Mouse (Mus musculus): ENCODE results near the gene Igdcc3. TPM values are rescaled to one million over a fixed set of nuclear protein-coding genes. Genes with fewer than 3 reads are reported as not detected.
A peak's percentile ranks its signal among the peaks of the same experiment; 100 is the strongest.

The Igdcc3 gene
- polyA plus RNA-seq, 1 experiment from 2014 or later, result 2.0 TPM

- peaks cover 16% of the 10 kb centered on the region; the same call in 1 of the 2 replicates for H3K36me3 ChIP-seq (ENCODE audit: control insufficient read depth, insufficient read depth, low read length)
- no peaks in the 10 kb centered on the region for H3K27me3 ChIP-seq (ENCODE audit: control insufficient read depth, insufficient read depth, low read length)
- no peak overlapping the region for H3K4me3 ChIP-seq (ENCODE audit: low read depth, low read length)
- H3K9me3 ChIP-seq (ENCODE audit: control insufficient read depth, low read depth, low read length), result no peaks in the 10 kb centered on the region
- 0 out of 2 replicates have a peak overlapping the region, but pooled peaks have one; percentile 12 for H3K4me2 ChIP-seq (replicated peaks; ENCODE audit: low read depth, low read length)
- H3K27ac ChIP-seq (ENCODE audit: low read length), result no peak overlapping the region
- H3K9ac ChIP-seq (replicated peaks; ENCODE audit: low read depth, low read length), result no peak overlapping the region
- 24% methylated on average over 25 of the region's 25 CpGs for WGBS
- no peak for ATAC-seq (ENCODE audit: insufficient number of reproducible peaks, insufficient read depth, low FRiP score, low read depth)
- H3K4me1 ChIP-seq (ENCODE audit: control insufficient read depth, insufficient read depth, low read length), result 0 out of 2 replicates have a peak, but pooled peaks cover 6% of the 10 kb centered on the region
Observed at GRCm38 (mm10) chr9:65128123-65128815, 12.7 kb upstream of the Igdcc3 start.

GRCm38 (mm10) chr9:65131717-65132116 lies 9.3 kb upstream of the Igdcc3 start:
- WGBS, result 84% methylated on average over 5 of the region's 5 CpGs
- ATAC-seq (ENCODE audit: insufficient number of reproducible peaks, insufficient read depth, low FRiP score, low read depth), result no peak

GRCm38 (mm10) chr9:65133739-65134138 lies 7.2 kb upstream of the Igdcc3 start:
- H3K9ac ChIP-seq (replicated peaks; ENCODE audit: low read depth, low read length), result no peak overlapping the region
- H3K4me3 ChIP-seq (ENCODE audit: low read depth, low read length), result no peak overlapping the region
- ATAC-seq (ENCODE audit: insufficient number of reproducible peaks, insufficient read depth, low FRiP score, low read depth), result 0 out of 2 replicates have a peak, but pooled peaks have one; percentile 44
- H3K27me3 ChIP-seq (ENCODE audit: control insufficient read depth, insufficient read depth, low read length), result no peaks in the 10 kb centered on the region
- H3K36me3 ChIP-seq (ENCODE audit: control insufficient read depth, insufficient read depth, low read length), result peaks cover 27% of the 10 kb centered on the region
- no peaks in the 10 kb centered on the region for H3K9me3 ChIP-seq (ENCODE audit: control insufficient read depth, low read depth, low read length)
- 3% methylated on average over 10 of the region's 10 CpGs for WGBS
- H3K4me1 ChIP-seq (ENCODE audit: control insufficient read depth, insufficient read depth, low read length), result no peaks in the 10 kb centered on the region
- no peak overlapping the region for H3K4me2 ChIP-seq (replicated peaks; ENCODE audit: low read depth, low read length)
- no peak overlapping the region for H3K27ac ChIP-seq (ENCODE audit: low read length)

More at GRCm38 (mm10) chr9:65131717-65132116, 9.3 kb upstream of the Igdcc3 start:
- H3K4me1 ChIP-seq (ENCODE audit: control insufficient read depth, insufficient read depth, low read length), result no peaks in the 10 kb centered on the region
- H3K9ac ChIP-seq (replicated peaks; ENCODE audit: low read depth, low read length), result no peak overlapping the region
- no peak overlapping the region for H3K27ac ChIP-seq (ENCODE audit: low read length)
- no peak overlapping the region for H3K4me3 ChIP-seq (ENCODE audit: low read depth, low read length)
- H3K9me3 ChIP-seq (ENCODE audit: control insufficient read depth, low read depth, low read length), result no peaks in the 10 kb centered on the region
- no peaks in the 10 kb centered on the region for H3K27me3 ChIP-seq (ENCODE audit: control insufficient read depth, insufficient read depth, low read length)
- H3K4me2 ChIP-seq (replicated peaks; ENCODE audit: low read depth, low read length), result no peak overlapping the region
- H3K36me3 ChIP-seq (ENCODE audit: control insufficient read depth, insufficient read depth, low read length), result peaks cover 27% of the 10 kb centered on the region

GRCm38 (mm10) chr9:65135126-65135525 lies 5.9 kb upstream of the Igdcc3 start:
- H3K9ac ChIP-seq (replicated peaks; ENCODE audit: low read depth, low read length), result no peak overlapping the region
- H3K4me1 ChIP-seq (ENCODE audit: control insufficient read depth, insufficient read depth, low read length), result no peaks in the 10 kb centered on the region
- H3K9me3 ChIP-seq (ENCODE audit: control insufficient read depth, low read depth, low read length), result no peaks in the 10 kb centered on the region
- peaks cover 27% of the 10 kb centered on the region for H3K36me3 ChIP-seq (ENCODE audit: control insufficient read depth, insufficient read depth, low read length)
- WGBS, result 82% methylated on average over 4 of the region's 4 CpGs
- ATAC-seq (ENCODE audit: insufficient number of reproducible peaks, insufficient read depth, low FRiP score, low read depth), result no peak
- no peaks in the 10 kb centered on the region for H3K27me3 ChIP-seq (ENCODE audit: control insufficient read depth, insufficient read depth, low read length)
- H3K27ac ChIP-seq (ENCODE audit: low read length), result no peak overlapping the region
- no peak overlapping the region for H3K4me3 ChIP-seq (ENCODE audit: low read depth, low read length)
- no peak overlapping the region for H3K4me2 ChIP-seq (replicated peaks; ENCODE audit: low read depth, low read length)

- peak overlapping the region; percentile 33; the same call in 1 of the 2 replicates for H3K27ac ChIP-seq (ENCODE audit: low read length)
- no peaks in the 10 kb centered on the region for H3K27me3 ChIP-seq (ENCODE audit: control insufficient read depth, insufficient read depth, low read length)
- H3K4me2 ChIP-seq (replicated peaks; ENCODE audit: low read depth, low read length), result peak overlapping the region; percentile 97
- no peak for ATAC-seq (ENCODE audit: insufficient number of reproducible peaks, insufficient read depth, low FRiP score, low read depth)
- peak overlapping the region; percentile 67 for H3K4me3 ChIP-seq (ENCODE audit: low read depth, low read length)
- peaks cover 5% of the 10 kb centered on the region for H3K36me3 ChIP-seq (ENCODE audit: control insufficient read depth, insufficient read depth, low read length)
- peaks cover 5% of the 10 kb centered on the region; the same call in 1 of the 2 replicates for H3K4me1 ChIP-seq (ENCODE audit: control insufficient read depth, insufficient read depth, low read length)
- 2% methylated on average over 8 of the region's 8 CpGs for WGBS
- H3K9ac ChIP-seq (replicated peaks; ENCODE audit: low read depth, low read length), result peak overlapping the region; percentile 57; the same call in 1 of the 2 replicates
- no peaks in the 10 kb centered on the region for H3K9me3 ChIP-seq (ENCODE audit: control insufficient read depth, low read depth, low read length)
Observed at GRCm38 (mm10) chr9:65140491-65140890, 498 bp upstream of the Igdcc3 start.

GRCm38 (mm10) chr9:65141306-65141975 lies 452 bp downstream of the Igdcc3 start:
- under 1% methylated on average over 72 of the region's 73 CpGs for WGBS
- no peaks in the 10 kb centered on the region for H3K27me3 ChIP-seq (ENCODE audit: control insufficient read depth, insufficient read depth, low read length)

GRCm38 (mm10) chr9:65141976-65142318 lies 958 bp downstream of the Igdcc3 start:
- H3K9ac ChIP-seq (replicated peaks; ENCODE audit: low read depth, low read length), result peak overlapping the region; percentile 57
- WGBS, result under 1% methylated on average over 17 of the region's 17 CpGs
- H3K9me3 ChIP-seq (ENCODE audit: control insufficient read depth, low read depth, low read length), result no peaks in the 10 kb centered on the region
- peak overlapping the region; percentile 69; the same call in 1 of the 2 replicates for H3K27ac ChIP-seq (ENCODE audit: low read length)
- ATAC-seq (ENCODE audit: insufficient number of reproducible peaks, insufficient read depth, low FRiP score, low read depth), result peak; percentile 64
- H3K4me2 ChIP-seq (replicated peaks; ENCODE audit: low read depth, low read length), result peak overlapping the region; percentile 97
- H3K27me3 ChIP-seq (ENCODE audit: control insufficient read depth, insufficient read depth, low read length), result no peaks in the 10 kb centered on the region
- peaks cover 5% of the 10 kb centered on the region; the same call in 1 of the 2 replicates for H3K4me1 ChIP-seq (ENCODE audit: control insufficient read depth, insufficient read depth, low read length)
- H3K36me3 ChIP-seq (ENCODE audit: control insufficient read depth, insufficient read depth, low read length), result no peaks in the 10 kb centered on the region
- H3K4me3 ChIP-seq (ENCODE audit: low read depth, low read length), result peak overlapping the region; percentile 67

More at GRCm38 (mm10) chr9:65141306-65141975, 452 bp downstream of the Igdcc3 start:
- Histone ChIP-seq H3K36me3 (ENCODE audit: control insufficient read depth, insufficient read depth, low read length) (no peaks in the 10 kb centered on the region), H3K9ac (replicated peaks; ENCODE audit: low read depth, low read length) (peak overlapping the region; percentile 57), H3K4me2 (replicated peaks; ENCODE audit: low read depth, low read length) (peak overlapping the region; percentile 97), H3K27ac (ENCODE audit: low read length) (peak overlapping the region; percentile 69), H3K9me3 (ENCODE audit: control insufficient read depth, low read depth, low read length) (no peaks in the 10 kb centered on the region), H3K4me3 (ENCODE audit: low read depth, low read length) (peak overlapping the region; percentile 67), H3K4me1 (ENCODE audit: control insufficient read depth, insufficient read depth, low read length) (peaks cover 5% of the 10 kb centered on the region; the same call in 1 of the 2 replicates)
- peak; percentile 61 for ATAC-seq (ENCODE audit: insufficient number of reproducible peaks, insufficient read depth, low FRiP score, low read depth)

GRCm38 (mm10) chr9:65142399-65142798 lies 1.4 kb downstream of the Igdcc3 start:
- Histone ChIP-seq H3K4me3 (ENCODE audit: low read depth, low read length) (peak overlapping the region; percentile 67), H3K36me3 (ENCODE audit: control insufficient read depth, insufficient read depth, low read length) (no peaks in the 10 kb centered on the region), H3K9me3 (ENCODE audit: control insufficient read depth, low read depth, low read length) (no peaks in the 10 kb centered on the region), H3K4me1 (ENCODE audit: control insufficient read depth, insufficient read depth, low read length) (peaks cover 5% of the 10 kb centered on the region; the same call in 1 of the 2 replicates), H3K27me3 (ENCODE audit: control insufficient read depth, insufficient read depth, low read length) (no peaks in the 10 kb centered on the region), H3K9ac (replicated peaks; ENCODE audit: low read depth, low read length) (no peak overlapping the region; the same call in 1 of the 2 replicates), H3K4me2 (replicated peaks; ENCODE audit: low read depth, low read length) (peak overlapping the region; percentile 97), H3K27ac (ENCODE audit: low read length) (no peak overlapping the region)
- ATAC-seq (ENCODE audit: insufficient number of reproducible peaks, insufficient read depth, low FRiP score, low read depth), result no peak
- 3% methylated on average over 8 of the region's 8 CpGs for WGBS
